30 mouse cellular contexts compared by ENCODE assay signal in genomic region chr9:62315556-62315955, GRCm38 (mm10). TPM values are rescaled to one million over a fixed set of nuclear protein-coding genes. Genes with fewer than 3 reads are reported as not detected.
DNase-seq lines count a peak whose midpoint lies in the region.
"Had no signal": no experiment of that assay in that cellular context is flagged by ENCODE, and none has a peak within 500 bp of the region (broad histone marks: within the 10 kb centered on the region; RNA-seq: fewer than 3 reads in every experiment).

No protein-coding gene starts in this region.

- intact Hi-C loops in left cerebral cortex, postnatal 25 days (cut with DNase I): no loop called here
- intact Hi-C loops in left cerebral cortex, postnatal 10 days (cut with DNase I): no loop called here

- peak; percentile 88 for DNase-seq in heart, adult 11 months
- DNase-seq in heart, embryonic 10.5 days (ENCODE audit: low spot score): no peak
- DNase-seq in left cerebral cortex, postnatal 25 days (ENCODE audit: low spot score in 2 of 2): peak; percentile 14 to 67
- no peak for DNase-seq in left cerebral cortex, postnatal 10 days (ENCODE audit: extremely low spot score in 1 of 2, low spot score in 2 of 2)
- peak; percentile 17 for DNase-seq in adipocyte (ENCODE audit: low spot score)
- DNase-seq in layer of hippocampus, adult 9-11 months: peak; percentile 56
- DNase-seq in testis, postnatal 10 days (ENCODE audit: low spot score): no peak
- DNase-seq: cerebellum, adult 2 months; cerebellum, postnatal 36 days; heart, postnatal 14 days; kidney, postnatal 4 days; lung, adult 2 months had no signal

- no peak overlapping the region for H3K4me3 ChIP-seq in heart, embryonic 10.5 days
- H3K4me3 ChIP-seq: heart, embryonic 12.5 days; hindbrain, embryonic 13.5 days; midbrain, embryonic 13.5 days; neural tube, embryonic 13.5 days; stomach, embryonic 15.5 days had no signal

- 90% methylated on average over 6 of the region's 6 CpGs for WGBS in heart, embryonic 10.5 days

- H3K27me3 ChIP-seq in heart, embryonic 10.5 days (ENCODE audit: insufficient read depth, poor library complexity, severe bottlenecking): no peaks in the 10 kb centered on the region
- H3K27me3 ChIP-seq: CH12.LX; heart, embryonic 12.5 days; hindbrain, embryonic 13.5 days; midbrain, embryonic 13.5 days; neural tube, embryonic 13.5 days; stomach, embryonic 15.5 days had no signal

- H3K27ac ChIP-seq in heart, embryonic 10.5 days: no peak overlapping the region
- H3K27ac ChIP-seq: hindbrain, embryonic 13.5 days; midbrain, embryonic 13.5 days; neural tube, embryonic 13.5 days; stomach, embryonic 15.5 days had no signal

- no peaks in the 10 kb centered on the region for H3K36me3 ChIP-seq in heart, embryonic 10.5 days
- H3K36me3 ChIP-seq: heart, embryonic 12.5 days; hindbrain, embryonic 13.5 days; midbrain, embryonic 13.5 days; neural tube, embryonic 13.5 days; stomach, embryonic 15.5 days had no signal

- no peaks in the 10 kb centered on the region for H3K4me1 ChIP-seq in heart, embryonic 10.5 days
- H3K4me1 ChIP-seq: heart, embryonic 12.5 days; hindbrain, embryonic 13.5 days; midbrain, embryonic 13.5 days; neural tube, embryonic 13.5 days; stomach, embryonic 15.5 days had no signal

- no peaks in the 10 kb centered on the region for H3K9me3 ChIP-seq in heart, embryonic 10.5 days
- H3K9me3 ChIP-seq: heart, embryonic 12.5 days; hindbrain, embryonic 13.5 days; midbrain, embryonic 13.5 days; neural tube, embryonic 13.5 days; stomach, embryonic 15.5 days had no signal

RNA-seq across cellular contexts. Expression of gene Anp32a, which starts 25.5 kb away (rescaled TPM):
- polyA plus RNA-seq in heart, embryonic 10.5 days (2016; fragmentation: Nextera tagmentation; extraction: Ambion mirVana): 160 and 178 TPM in 2 replicates
- total RNA-seq in left cerebral cortex, postnatal 25 days (2021): 100 to 1,000 TPM; 270 to 271 TPM
- total RNA-seq in left cerebral cortex, postnatal 10 days (2021): 100 to 1,000 TPM; 232 to 233 TPM

RNA-seq across cellular contexts. Expression of gene Spesp1, which starts 33.5 kb away (rescaled TPM):
- polyA plus RNA-seq in heart, embryonic 10.5 days (2016; fragmentation: Nextera tagmentation; extraction: Ambion mirVana): not detected in 2 replicates
- total RNA-seq in left cerebral cortex, postnatal 25 days (2021): not detected
- total RNA-seq in left cerebral cortex, postnatal 10 days (2021): not detected
- total RNA-seq: adrenal gland, postnatal 4 days; CH12.LX; gastrocnemius, adult 18-20 months; gastrocnemius, postnatal 4 days; heart, postnatal 14 days; megakaryocyte, adult 5-6 weeks; MEL had no signal
- polyA plus RNA-seq: cerebellum, adult 2 months; forebrain, embryonic 11.5 days; heart, embryonic 12.5 days; hindbrain, embryonic 13.5 days; inflammation-experienced regulatory T-cells, adult 6 months; kidney, embryonic 14.5 days; limb, embryonic 11.5 days; liver, embryonic 11.5 days; lung, adult 2 months; neural tube, embryonic 13.5 days; stomach, embryonic 15.5 days; thymus, postnatal 0 days; urinary bladder, adult 2 months had no signal

Comparison
In these comparisons a context has a peak if more than half of its experiments do, and no peak if none do; other contexts are left out.
1. DNase-seq: peak in heart, adult 11 months (single experiment), left cerebral cortex, postnatal 25 days (2 of 2), adipocyte (single experiment) and layer of hippocampus, adult 9-11 months (single experiment); none in heart, embryonic 10.5 days (single experiment), left cerebral cortex, postnatal 10 days (0 of 2) and testis, postnatal 10 days (single experiment).